Mouse (Mus musculus): ENCODE measurements at regions not wholly inside any gene's neighbourhood (a gene's known extent, or its start where the extent isn't known, plus 50 kb on each side); places are given as distances from the start of the nearest gene placed in this dataset.

GRCm38 (mm10) chr8:125367374-125367773, 202.2 kb downstream of the Sipa1l2 start:
- 71% methylated on average over 4 of the region's 4 CpGs for WGBS
- H3K27ac ChIP-seq (ENCODE audit: control insufficient read depth, insufficient read depth, low read depth, low read length, poor library complexity) = no peak overlapping the region
- no peak overlapping the region for H3K4me3 ChIP-seq (replicated peaks; ENCODE audit: control insufficient read depth, low read depth, low read length)
- no peaks in the 10 kb centered on the region for H3K4me1 ChIP-seq (ENCODE audit: control insufficient read depth, insufficient read depth, low read length)
- TF ChIP-seq POLR2A (IDR thresholded peaks at IDR 0.05; ENCODE audit: borderline replicate concordance, control insufficient read depth, low read depth, low read length) (no peak), CTCF (IDR thresholded peaks at IDR 0.05; ENCODE audit: control insufficient read depth, insufficient read depth, low read length) (no peak)

DNA sequence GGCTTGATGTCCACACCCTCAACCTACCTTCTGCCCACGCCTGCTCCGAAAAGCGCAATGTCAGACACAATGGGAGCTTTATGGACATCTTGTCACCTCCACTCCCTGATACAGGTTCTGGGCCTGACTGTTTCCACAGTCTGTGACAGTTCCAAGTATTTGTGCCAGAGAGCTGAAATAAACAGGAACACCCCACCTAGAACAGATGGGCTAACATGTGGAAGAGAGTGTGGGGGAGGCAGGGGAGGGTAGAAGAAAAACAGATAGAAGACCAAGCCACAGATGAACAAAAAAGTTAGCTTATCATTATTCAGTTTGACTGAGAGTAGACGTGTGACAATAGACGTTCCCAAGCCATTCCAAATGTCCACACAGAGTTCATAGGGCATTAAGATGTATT, 204.6 kb downstream of the Sipa1l2 start:
- no peaks in the 10 kb centered on the region for H3K4me1 ChIP-seq (ENCODE audit: control insufficient read depth, insufficient read depth, low read length)
- TF ChIP-seq POLR2A (IDR thresholded peaks at IDR 0.05; ENCODE audit: borderline replicate concordance, control insufficient read depth, low read depth, low read length) = no peak
- no peak overlapping the region for H3K4me3 ChIP-seq (replicated peaks; ENCODE audit: control insufficient read depth, low read depth, low read length)
- H3K27ac ChIP-seq (ENCODE audit: control insufficient read depth, insufficient read depth, low read depth, low read length, poor library complexity) = no peak overlapping the region
- 81% methylated on average over 5 of the region's 5 CpGs for WGBS

DNA sequence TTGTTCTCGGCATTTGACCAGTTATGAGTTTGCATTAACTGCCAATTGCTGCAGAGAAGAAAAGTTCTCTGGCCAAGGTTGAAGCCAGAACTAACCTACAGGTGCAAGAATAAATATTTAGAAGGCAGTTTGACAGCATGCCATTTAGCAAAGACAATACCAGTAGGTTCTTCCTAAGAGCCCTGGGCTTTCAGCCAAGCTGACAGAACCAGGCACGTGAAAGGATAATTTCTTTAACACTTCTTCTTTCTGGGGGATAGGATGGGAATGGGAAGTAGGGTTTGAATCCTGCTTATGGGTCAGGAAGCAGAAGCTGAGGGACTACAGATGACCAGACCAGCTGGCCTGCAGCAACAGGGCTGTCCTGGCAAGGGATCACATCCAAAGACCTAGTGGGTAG, 210.2 kb downstream of the Sipa1l2 start:
- Histone ChIP-seq H3K27ac (ENCODE audit: control insufficient read depth, insufficient read depth, low read depth, low read length, poor library complexity) (no peak overlapping the region), H3K4me1 (ENCODE audit: control insufficient read depth, insufficient read depth, low read length) (no peaks in the 10 kb centered on the region), H3K4me3 (replicated peaks; ENCODE audit: control insufficient read depth, low read depth, low read length) (no peak overlapping the region)
- no peak for TF ChIP-seq POLR2A (IDR thresholded peaks at IDR 0.05; ENCODE audit: borderline replicate concordance, control insufficient read depth, low read depth, low read length)
- no peak for TF ChIP-seq CTCF (IDR thresholded peaks at IDR 0.05; ENCODE audit: control insufficient read depth, insufficient read depth, low read length)
- WGBS = 75% methylated on average over 2 of the region's 2 CpGs

- TF ChIP-seq CTCF (IDR thresholded peaks at IDR 0.05; ENCODE audit: control insufficient read depth, insufficient read depth, low read length) (no peak), POLR2A (IDR thresholded peaks at IDR 0.05; ENCODE audit: borderline replicate concordance, control insufficient read depth, low read depth, low read length) (no peak)
- WGBS = 69% methylated on average over 3 of the region's 3 CpGs
- Histone ChIP-seq H3K27ac (ENCODE audit: control insufficient read depth, insufficient read depth, low read depth, low read length, poor library complexity) (no peak overlapping the region), H3K4me3 (replicated peaks; ENCODE audit: control insufficient read depth, low read depth, low read length) (no peak overlapping the region), H3K4me1 (ENCODE audit: control insufficient read depth, insufficient read depth, low read length) (no peaks in the 10 kb centered on the region)
Measured at GRCm38 (mm10) chr8:125357759-125358158, 211.8 kb downstream of the Sipa1l2 start.

DNA sequence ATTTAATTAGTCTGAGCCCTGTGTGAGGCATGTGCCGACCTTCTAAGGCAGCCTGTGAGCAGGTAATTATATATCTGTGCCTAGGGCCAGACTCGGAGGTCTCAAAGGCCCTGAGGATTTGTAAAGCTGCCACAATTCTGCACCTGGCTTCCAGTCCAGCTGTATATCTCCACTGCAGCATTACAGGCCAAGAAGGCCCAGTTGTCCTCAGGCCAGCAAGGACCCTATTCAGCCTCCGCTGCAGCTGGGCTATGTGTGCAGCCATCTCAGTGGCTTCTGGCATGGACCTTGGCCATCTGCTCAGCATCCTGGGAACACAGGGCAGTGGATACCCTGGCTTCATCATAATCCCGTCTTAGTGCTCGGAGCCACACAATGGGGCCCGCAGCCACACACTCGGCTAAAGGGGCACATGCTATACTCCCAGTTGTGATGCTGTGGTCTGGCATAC, 214.5 kb downstream of the Sipa1l2 start:
- H3K4me1 ChIP-seq (ENCODE audit: control insufficient read depth, insufficient read depth, low read length) = no peaks in the 10 kb centered on the region
- WGBS = 83% methylated on average over 7 of the region's 7 CpGs
- H3K27ac ChIP-seq (ENCODE audit: control insufficient read depth, insufficient read depth, low read depth, low read length, poor library complexity) = no peak overlapping the region
- no peak overlapping the region for H3K4me3 ChIP-seq (replicated peaks; ENCODE audit: control insufficient read depth, low read depth, low read length)
- no peak for TF ChIP-seq CTCF (IDR thresholded peaks at IDR 0.05; ENCODE audit: control insufficient read depth, insufficient read depth, low read length)
- no peak for TF ChIP-seq POLR2A (IDR thresholded peaks at IDR 0.05; ENCODE audit: borderline replicate concordance, control insufficient read depth, low read depth, low read length)

GRCm38 (mm10) chr8:125352276-125352675, 217.3 kb downstream of the Sipa1l2 start:
- 71% methylated on average over 3 of the region's 3 CpGs for WGBS
- H3K27ac ChIP-seq (ENCODE audit: control insufficient read depth, insufficient read depth, low read depth, low read length, poor library complexity) = no peak overlapping the region
- no peak overlapping the region for H3K4me3 ChIP-seq (replicated peaks; ENCODE audit: control insufficient read depth, low read depth, low read length)
- H3K4me1 ChIP-seq (ENCODE audit: control insufficient read depth, insufficient read depth, low read length) = no peaks in the 10 kb centered on the region; the same call in 1 of the 2 replicates
- TF ChIP-seq CTCF (IDR thresholded peaks at IDR 0.05; ENCODE audit: control insufficient read depth, insufficient read depth, low read length) (no peak), POLR2A (IDR thresholded peaks at IDR 0.05; ENCODE audit: borderline replicate concordance, control insufficient read depth, low read depth, low read length) (no peak)

GRCm38 (mm10) chr8:125351486-125352032, 218.0 kb downstream of the Sipa1l2 start:
- no peaks in the 10 kb centered on the region; the same call in 1 of the 2 replicates for H3K4me1 ChIP-seq (ENCODE audit: control insufficient read depth, insufficient read depth, low read length)
- H3K27ac ChIP-seq (ENCODE audit: control insufficient read depth, insufficient read depth, low read depth, low read length, poor library complexity) = no peak overlapping the region
- H3K4me3 ChIP-seq (replicated peaks; ENCODE audit: control insufficient read depth, low read depth, low read length) = no peak overlapping the region
- WGBS = 58% methylated on average over 8 of the region's 8 CpGs
- TF ChIP-seq POLR2A (IDR thresholded peaks at IDR 0.05; ENCODE audit: borderline replicate concordance, control insufficient read depth, low read depth, low read length) (no peak), CTCF (IDR thresholded peaks at IDR 0.05; ENCODE audit: control insufficient read depth, insufficient read depth, low read length) (no peak)

DNA sequence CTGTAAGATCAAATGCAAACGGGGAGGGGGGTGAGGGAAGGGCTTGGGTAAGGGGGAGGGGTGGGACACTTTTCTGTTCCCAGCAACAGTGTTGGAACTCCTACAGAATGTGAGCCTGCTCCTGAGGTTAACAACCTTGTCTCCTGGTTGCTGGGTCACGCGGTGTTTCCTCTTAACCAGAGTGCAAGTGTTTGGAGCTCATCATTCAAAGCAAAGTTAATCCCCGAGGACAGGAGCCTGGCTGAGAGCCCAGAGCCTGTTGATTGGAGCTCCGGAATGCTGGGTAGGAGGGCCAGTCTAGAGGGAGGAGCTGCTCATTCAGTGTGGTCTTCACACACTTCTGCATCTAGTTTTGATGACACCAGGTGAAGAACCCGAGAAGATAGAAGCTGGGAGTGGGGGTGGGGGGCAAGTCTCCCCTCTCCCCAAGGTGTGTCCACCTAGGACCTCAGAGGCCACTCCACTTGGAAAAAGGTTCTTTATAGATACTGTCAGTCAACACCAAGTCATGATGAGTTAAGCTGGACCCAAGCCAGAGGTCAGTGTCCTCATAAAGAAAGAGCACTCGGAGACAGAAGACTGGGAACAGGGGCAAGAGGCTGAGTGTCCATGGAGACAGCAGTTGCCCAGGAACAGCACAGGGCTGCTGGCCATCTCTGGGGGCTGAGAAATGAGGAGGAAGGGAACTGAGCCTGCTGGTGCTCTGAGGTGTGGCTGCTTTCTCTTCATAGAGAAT, 220.2 kb downstream of the Sipa1l2 start:
- TF ChIP-seq CTCF (IDR thresholded peaks at IDR 0.05; ENCODE audit: control insufficient read depth, insufficient read depth, low read length) = no peak
- 45% methylated on average over 7 of the region's 7 CpGs for WGBS
- Histone ChIP-seq H3K4me3 (replicated peaks; ENCODE audit: control insufficient read depth, low read depth, low read length) (no peak overlapping the region), H3K4me1 (ENCODE audit: control insufficient read depth, insufficient read depth, low read length) (no peaks in the 10 kb centered on the region; the same call in 1 of the 2 replicates), H3K27ac (ENCODE audit: control insufficient read depth, insufficient read depth, low read depth, low read length, poor library complexity) (no peak overlapping the region)
